Mouse (Mus musculus) cerebellum, adult 18-20 months (tissue): ENCODE results near the gene Ppp2r2d.

Experiments
- DNase-seq, 2 experiments: peaks; one replicate each; pipeline ENCODE4 v3.0.0; 2021

Ppp2r2d gene

GRCm38 (mm10) chr7:138928456-138928855 lies 82.6 kb downstream of the Ppp2r2d start:
- no peak for DNase-seq
